Mouse (Mus musculus): ENCODE measurements around the gene Olfr718-ps1.
A peak's percentile ranks its signal among the peaks of the same experiment; 100 is the strongest.
"Not testable (repeated sequence)": the region's sequence is repeated elsewhere in the genome, so short reads cannot be mapped to it uniquely, and the experiment has no call there.

The Olfr718-ps1 gene

DNA sequence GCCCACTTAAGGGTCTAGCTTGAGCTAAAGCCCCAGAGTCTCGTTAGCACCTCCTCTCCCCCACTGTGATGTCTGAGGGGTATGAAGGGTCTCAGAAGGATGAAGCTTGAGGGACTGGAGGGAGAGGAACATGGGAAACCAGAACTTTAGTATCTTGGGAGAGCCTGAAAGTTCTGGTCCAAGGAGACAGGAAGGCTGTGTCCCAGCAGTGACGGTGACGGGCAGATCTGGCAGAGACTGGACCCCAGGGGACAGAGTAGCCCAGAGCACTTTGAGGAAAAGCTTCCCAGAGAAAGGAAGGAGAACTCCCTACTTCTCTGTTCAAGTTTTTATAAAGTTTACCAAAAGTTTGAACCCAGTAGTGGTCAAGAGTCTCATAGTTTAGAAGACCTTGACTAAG is at the start of gene Olfr718-ps1:
Olfr718-ps1 (minus strand) TSS at position 101 of the 400 bp plus-strand sequence.
- DNase-seq (ENCODE audit: low spot score), result no peak

DNA sequence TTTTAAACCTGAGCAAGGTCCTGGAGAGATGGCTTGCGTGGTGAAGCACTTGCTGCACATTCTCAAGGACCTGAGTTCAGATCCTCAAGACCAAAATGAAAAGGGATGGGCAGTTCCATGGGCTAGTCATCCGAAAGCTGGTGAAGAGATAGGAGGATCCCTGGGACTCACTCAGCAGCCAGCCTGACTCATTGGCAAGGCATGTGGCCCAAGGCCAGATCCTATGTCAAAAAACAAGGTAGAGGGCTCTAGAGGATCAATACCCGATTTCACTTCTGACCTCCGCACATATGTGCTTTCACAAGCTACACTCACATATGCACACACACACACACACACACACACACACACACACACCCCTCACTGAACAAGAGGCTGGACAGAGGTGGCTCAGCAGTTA is 49.1 kb upstream of the Olfr718-ps1 start:
- DNase-seq (ENCODE audit: low spot score), result no peak

DNA sequence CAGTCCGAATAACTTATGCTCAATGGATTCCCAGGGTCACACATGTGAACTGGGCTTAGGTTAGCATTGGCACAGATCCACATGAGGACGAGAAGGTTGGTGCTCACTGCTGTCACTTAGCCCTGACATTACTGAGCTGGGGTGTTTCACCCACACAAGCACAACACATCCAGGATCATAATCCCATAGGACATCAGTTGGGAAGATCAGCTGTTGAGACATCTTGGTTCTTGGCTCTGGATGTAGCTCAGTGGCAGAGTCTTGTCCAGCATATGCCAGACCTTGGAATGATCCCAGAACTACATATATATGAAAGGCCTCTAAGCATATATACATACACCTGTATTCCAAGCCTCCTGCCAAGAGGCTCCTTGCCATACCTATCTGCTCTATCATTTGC is 47.8 kb upstream of the Olfr718-ps1 start:
- DNase-seq (ENCODE audit: low spot score), result no peak

DNA sequence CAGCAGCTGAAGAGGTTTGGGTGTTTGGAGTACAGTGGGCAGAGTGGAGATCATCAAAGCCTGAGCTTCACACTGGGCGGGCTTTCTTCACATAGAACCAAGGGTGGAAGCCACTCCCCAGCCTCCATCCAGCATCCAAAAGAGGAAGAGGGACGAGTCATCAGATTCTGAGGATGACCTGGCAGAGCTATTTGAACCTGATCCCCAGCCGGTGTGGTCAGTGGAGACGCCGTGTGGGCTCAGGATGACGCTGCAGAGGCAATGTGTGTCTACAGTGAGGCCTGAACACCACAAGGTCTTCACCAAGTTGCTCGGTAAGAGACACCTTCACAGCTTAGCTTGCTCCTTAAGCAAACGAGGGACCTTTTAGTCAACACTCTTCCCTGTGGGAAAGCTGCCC is 47.4 kb upstream of the Olfr718-ps1 start:
- DNase-seq (ENCODE audit: low spot score), result not testable (repeated sequence)

DNA sequence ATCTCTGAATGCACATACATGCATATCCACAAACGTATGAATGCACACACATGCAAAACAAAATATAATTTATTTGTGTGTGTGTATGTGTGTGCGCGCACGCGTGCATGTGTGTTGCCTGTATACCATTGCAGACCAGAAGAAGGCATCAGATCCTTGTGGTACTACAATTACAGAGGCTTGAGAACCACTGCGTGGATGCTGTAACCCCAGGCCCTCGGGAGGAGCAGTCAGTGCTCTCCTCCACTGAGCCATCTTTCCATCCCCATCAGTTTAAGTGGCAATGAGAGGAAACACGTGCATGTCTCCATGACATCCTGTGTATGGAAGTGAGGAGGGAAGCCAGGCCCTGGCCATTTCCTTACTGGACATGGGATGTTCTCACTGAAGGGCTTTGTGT is 45.4 kb upstream of the Olfr718-ps1 start:
- DNase-seq (ENCODE audit: low spot score), result no peak

DNA sequence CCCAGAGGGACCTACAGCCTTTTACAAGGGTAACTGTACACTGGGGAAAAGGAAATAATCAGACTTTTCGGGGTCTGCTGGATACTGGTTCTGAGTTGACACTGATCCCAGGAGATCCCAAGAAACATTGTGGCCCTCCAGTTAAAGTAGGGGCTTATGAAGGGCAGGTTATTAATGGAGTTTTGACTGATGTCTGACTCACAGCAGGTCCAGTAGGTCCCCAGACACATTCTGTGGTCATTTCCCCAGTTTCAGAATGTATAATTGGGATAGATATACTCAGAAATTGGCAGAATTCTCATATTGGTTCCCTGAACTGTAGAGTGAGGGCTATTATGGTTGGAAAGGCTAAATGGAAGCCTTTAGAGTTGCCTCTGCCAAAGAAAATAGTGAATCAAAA is 40.6 kb upstream of the Olfr718-ps1 start:
- DNase-seq (ENCODE audit: low spot score), result not testable (repeated sequence)

DNA sequence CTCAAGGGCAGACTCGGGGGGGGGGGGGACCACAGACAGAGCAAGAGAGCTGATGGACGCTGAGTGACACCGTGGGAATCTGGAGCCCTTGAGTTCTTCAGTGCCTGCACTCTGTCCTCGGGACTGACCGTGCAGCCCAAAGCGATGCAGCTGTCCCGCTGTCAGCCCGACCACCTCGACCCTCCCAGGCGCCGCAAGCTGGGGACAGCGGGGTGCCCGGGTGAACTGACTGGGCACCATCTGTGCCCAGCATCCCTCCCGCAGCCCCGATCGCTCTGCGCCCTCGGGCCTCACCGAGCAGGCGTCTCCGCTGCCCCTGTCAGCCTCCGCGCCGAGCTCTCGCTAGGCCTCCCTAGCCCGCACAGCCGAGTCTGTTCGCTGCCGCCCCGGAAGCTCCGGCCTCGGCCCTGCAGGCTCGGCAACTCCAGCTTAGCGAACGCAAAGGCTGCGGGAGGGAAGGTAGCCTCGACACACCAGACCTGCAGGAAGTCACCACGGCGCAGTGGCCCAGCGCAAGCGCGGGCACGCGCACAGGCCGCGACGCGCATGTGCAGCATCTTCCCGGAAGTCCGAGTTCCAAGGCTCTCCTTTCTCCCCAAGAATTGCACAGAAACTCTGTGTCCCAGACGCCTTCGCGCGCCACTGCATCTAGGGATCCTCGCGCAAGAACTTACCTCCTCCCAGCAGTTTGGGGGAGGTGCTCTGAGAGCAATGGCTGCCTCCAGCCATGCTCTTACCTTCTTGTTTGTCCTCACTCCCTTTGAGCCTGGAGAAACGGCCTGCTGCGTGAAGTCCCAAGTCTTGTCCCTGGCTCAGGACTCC is 33.1 kb upstream of the Olfr718-ps1 start, which contains the start of the genes Rbak and Spdye4b:
Rbak (minus strand) TSS at position 521 of the 822 bp plus-strand sequence.
Spdye4b (plus strand) TSS at position 763 of the 822 bp plus-strand sequence.
- DNase-seq (ENCODE audit: low spot score), result peak; percentile 97

DNA sequence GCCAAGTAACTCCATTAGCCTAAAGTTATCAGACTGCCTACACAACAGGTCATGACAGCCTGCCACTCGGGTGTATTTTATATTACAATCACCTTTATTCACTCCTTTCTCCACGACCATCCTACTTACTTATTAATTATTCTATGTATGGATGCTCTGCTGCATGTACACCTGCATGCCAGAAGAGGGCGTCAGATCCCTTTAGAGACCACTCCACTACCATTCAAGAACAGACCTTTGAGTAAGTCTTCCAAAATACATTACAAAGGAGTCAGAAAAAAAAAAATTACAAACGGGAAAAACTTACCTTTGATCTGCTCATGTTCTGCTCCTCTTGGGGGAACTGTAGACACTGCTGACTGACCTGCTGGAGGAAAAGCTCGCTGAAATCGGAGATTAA is 31.8 kb upstream of the Olfr718-ps1 start:
- peak; percentile 59 for DNase-seq (ENCODE audit: low spot score)

DNA sequence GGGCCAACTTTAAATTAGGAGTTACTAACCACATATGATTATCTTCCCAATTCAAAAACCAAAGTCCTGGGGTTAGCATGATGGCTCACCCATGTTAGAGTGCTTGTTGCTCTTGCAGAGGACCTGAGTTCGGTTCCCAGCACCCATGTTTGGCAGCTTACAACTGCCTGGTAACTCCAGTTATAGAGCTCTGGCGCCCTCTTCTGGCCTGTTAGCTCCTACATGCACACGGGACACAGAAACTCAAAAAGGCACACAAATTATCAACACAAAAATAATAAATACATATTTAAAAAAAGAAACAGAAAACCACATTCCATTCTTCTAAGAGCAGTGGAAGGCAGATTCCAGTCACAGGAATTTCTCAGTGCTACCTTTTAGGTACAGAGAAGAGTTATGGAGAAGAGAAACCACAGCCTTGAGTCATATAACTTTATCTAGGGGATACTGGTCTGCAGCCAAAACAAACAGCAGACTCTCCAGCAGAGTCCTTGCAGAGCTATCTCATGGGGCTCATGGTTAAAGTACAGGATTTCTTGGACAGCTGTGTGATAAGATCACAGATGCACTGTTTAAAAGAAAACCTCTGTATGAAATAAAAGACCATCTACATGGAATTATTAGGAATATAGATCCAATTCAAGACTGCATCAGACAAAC is 30.3 kb upstream of the Olfr718-ps1 start:
- no peak for DNase-seq (ENCODE audit: low spot score)

DNA sequence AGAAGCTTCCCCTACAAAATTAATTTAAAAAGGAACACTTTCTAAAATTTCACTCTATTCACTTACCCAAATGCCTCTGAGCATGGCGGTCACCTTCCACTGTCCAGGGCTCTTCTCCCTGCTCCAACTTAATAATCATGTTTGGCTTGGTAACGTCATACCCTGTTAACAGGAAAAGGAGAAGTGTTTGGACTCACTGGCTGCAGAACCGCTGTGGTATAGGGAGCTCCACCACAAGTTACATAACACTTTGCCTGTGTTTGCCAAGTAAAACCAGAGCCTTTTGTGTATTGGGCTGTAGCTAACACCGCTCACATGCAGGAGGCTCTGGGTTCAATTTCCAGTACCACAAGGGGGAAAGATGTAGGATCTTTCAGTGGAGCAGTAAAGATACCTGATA is 28.6 kb upstream of the Olfr718-ps1 start:
- DNase-seq (ENCODE audit: low spot score), result no peak

DNA sequence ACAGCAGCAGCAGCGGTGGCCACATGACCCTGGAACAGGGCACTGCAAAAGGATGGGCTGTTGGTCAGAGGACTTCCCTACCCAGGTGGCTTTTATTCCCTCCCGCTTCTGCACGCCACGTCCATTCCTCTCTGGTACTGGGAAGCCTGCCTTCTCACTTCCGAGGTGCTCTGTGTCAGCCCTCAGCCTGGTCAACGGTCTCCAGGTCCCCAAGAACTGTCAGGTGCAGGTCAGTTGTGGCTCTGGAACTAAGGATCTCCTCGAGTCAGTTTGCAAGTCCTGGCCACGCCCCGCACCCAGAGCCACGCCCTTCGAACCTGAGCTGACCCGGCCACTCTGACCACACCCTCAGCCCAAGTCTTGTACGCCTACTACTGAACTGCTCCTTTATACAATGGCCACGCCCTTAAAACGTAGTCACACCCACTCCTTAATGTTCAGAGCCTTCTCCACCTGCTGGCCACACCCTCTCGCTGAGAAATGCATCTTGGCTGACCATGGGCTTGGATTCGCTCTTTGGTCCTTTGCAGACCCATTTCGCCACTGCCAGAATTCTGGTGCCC is 18.2 kb upstream of the Olfr718-ps1 start:
- peak; percentile 48 for DNase-seq (ENCODE audit: low spot score)

DNA sequence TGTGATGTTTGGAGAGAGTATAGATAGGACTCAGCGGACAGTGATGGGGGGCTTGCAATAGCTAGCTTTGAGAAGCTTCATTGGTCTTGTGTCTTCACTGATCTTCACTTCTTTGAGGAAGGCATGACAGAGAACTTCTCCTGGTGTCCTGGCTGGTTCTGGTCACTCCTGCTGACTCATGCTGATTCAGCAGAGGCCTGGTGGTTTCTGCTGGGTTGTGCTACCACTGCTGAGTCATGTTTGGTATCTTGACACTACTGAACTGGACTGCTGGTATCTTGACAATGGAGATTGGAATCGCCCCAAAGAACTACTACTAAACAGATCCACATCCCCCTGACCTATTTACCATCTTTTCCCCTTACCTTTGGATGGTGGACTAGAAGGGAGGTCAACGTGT is 8.2 kb upstream of the Olfr718-ps1 start:
- no peak for DNase-seq (ENCODE audit: low spot score)

DNA sequence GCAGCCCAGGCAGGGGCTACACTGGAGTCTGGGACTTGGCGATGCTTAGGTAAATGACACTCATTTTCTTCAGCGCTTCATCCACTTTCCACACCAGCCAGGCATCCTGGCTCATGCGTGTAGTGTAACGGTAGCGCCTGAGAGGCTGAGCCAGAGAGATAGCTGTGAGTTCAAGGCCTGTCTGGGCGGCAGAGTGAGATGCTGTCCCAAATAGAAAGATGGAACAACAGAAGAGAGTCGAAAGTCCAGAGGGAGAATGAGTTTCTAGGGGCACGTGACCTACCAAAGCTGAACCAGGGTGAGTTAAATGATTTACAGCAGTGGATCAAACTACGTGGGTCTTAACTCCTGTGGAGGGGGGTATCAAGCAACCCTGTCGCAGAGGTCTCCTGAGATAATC is 6.4 kb upstream of the Olfr718-ps1 start:
- DNase-seq (ENCODE audit: low spot score), result no peak

DNA sequence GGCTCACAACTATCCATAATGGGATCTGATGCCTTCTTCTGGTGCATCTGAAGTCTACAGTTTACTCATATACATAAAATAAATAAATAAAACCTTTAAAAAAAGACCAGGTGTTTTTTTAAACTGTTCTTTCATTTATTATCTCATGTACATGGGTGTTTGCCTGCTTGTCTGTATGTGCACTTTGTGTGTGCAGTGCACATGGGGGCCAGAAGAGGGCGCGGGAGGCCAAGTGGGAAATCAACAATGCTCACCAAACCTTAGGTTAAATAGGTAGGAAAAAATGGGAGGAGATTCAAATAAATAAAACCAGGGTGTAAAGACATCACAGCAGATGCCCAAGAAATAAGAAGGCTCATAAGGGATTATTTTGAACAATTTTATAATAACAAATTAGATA is 2.7 kb upstream of the Olfr718-ps1 start:
- DNase-seq (ENCODE audit: low spot score), result no peak

DNA sequence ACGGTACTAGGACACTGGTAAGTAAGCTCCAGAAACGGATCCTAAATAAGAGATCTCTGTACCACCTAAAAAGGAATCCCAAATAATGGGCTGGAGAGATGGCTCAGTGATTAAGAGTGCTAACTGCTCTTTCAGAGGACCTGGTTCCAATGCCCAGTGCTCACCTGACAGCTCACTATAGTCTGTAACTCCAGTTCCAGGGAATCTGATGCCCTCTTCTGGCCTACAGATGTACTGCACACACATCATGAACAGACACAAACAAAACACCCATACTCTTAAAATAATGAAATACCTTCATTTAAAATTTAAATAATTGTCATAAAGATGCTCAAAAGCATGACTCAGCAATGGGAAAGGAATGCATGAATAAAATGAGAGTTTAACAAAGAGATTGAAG is 2.2 kb upstream of the Olfr718-ps1 start:
- no peak for DNase-seq (ENCODE audit: low spot score)

DNA sequence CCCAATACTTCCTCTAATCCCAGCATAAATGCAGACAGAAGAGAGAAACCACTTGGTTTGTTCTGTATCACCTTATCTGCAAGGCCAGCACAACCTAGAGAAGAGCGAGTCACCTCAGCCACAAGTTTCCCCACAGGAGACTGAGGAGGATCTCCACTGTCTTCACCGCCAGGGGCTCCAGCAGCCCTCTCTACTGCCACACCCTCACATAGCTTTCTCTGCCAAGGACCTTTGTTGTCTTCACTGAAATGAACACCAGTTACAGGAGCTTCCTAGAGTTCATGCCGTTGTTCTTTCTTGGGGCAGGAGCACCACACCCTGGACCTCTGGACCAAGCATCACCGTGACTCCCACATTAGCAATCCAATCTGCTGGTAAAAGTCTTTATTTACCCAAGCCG is 1.3 kb upstream of the Olfr718-ps1 start:
- DNase-seq (ENCODE audit: low spot score), result no peak

DNA sequence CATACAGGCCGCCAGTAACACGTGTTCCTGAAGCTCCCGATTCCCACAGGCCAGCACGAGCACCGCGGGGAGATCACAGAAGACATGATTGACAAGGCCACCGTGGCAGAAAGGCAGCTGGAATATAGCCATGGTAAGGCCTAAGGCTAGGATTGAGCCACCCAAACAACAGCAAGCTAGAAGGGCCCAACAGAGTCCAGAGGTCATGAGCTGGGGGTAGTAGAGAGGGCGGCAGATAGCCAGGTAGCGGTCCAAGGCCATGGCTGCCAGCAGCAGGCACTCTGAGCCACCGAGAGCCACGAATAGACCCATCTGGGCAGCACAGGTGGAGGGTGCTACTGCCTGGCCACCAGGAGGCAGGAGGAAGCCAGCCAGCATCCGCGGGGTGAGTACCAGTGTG is 9.8 kb downstream of the Olfr718-ps1 start:
- DNase-seq (ENCODE audit: low spot score), result no peak

DNA sequence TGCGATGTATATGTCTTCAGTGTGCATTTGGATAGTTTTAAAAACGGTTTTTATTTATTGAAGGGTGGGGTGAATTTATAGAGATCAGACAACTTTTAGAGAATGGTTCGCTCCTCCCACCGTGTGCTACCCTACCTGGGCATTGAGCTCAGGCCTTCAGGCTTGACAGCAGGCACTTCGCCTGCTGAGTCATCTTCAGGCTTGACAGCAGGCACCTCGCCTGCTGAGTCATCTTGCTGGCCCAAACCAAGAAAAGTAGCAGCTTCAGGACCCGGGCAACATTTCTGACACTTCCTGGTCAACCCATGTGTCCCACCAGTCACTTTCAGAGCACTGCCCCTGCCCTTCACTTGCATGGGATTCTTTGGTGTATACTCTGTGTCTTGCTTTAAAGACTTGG is 12.3 kb downstream of the Olfr718-ps1 start:
- DNase-seq (ENCODE audit: low spot score), result no peak

DNA sequence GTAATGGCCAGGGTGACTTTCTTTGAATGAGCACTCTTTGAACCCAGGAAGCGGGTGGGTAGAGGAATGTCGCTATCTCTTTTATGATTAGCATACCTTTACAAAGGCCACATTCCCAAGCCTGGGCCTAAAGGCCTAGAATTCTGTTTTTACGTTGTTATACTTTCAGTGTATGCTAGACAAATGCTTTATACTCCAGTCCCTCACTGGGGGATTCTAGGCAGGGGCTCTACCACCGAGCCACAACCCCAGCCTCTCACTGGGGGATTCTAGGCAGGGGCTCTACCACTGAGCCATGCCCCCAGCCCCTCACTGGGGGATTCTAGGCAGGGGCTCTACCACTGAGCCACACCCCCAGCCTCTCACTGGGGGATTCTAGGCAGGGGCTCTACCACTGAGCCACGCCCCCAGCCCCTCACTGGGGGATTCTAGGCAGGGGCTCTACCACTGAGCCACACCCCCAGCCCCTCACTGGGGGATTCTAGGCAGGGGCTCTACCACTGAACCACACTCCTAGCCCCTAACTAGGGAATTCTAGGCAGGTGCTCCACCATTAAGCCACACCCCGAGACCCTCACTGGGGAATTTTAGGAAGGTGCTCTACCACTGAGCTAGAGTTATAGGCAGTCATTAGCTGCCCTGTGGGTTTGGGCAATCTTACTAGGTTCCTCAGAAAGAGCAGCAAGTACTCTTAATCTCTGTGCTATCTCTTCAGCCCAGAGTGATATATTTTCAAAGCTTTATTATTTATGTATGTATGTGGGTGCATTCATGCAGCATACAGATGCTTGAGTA is 13.0 kb downstream of the Olfr718-ps1 start:
- DNase-seq (ENCODE audit: low spot score), result not testable (repeated sequence)

DNA sequence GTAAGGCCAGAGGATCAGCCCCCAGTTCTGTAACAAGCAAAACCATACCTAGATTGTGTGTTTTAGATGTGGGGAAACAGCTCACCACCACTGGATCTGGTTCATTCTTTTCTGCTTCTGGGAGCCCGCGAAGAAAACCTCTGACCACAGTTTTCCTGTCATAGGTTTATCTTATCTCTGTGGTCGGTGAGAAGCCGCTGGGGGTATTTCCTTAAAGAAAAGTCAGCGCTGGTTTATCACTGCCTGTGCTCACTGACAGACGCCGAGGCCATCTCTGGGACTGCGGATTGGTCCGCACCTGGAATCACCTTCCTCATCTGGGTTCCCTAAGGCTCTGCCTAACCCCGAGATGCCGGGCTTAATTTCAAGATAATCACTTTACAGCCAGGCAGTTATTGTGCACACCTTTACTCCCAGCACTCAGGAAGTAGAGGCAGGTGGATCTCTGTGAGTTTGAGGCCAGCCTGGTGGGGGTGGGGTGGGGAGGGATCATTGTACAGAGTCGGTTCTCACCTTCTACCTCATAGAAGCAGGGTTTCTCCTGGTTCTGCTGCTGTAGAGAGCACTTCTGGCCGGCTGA is 14.4 kb downstream of the Olfr718-ps1 start:
- no peak for DNase-seq (ENCODE audit: low spot score)

DNA sequence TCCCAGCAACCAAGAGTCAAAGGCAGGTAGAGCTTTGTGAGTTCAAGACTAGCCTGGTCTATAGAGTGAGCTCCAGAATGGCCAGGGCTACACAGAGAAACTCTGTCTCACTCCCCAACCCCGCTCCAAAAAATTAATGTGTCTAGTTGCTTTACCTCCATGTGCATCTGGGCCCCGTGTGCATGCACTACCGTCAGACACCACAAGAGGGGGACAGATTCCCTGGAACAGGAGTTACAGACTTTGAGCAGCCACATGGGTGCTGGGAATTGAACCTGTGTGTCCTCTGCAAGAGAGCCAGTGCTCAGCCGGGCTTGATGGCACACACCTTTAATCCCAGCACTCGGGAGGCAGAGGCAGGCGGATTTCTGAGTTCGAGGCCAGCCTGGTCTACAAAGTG is 17.0 kb downstream of the Olfr718-ps1 start:
- peak; percentile 25 for DNase-seq (ENCODE audit: low spot score)

DNA sequence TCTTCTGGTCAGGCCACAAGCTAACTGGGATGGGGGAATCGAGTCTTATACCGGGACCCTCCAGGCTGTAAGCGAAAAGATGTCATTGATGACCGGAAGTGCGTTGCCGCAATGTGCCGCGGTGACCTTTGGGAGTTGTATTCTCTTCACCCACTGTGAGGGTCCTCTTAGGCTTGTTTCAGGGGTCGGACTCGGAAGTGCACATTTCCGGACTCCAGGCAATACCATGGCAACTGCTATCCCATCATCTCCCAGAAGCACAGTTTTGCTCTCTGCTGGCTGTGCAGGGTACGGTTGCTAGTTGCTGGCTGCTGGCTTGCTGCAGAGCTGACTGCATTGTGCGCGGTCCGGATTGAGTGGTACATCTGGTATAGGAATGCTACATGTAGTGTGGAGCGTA is 18.3 kb downstream of the Olfr718-ps1 start:
- DNase-seq (ENCODE audit: low spot score), result no peak
